Mouse (Mus musculus) CH12.LX (cell line): ENCODE measurements around the gene Afdn. TPM values are rescaled to one million over a fixed set of nuclear protein-coding genes. Genes with fewer than 3 reads are reported as not detected.

Experiments used
- DNase-seq: peaks from one replicate; pipeline ENCODE4 v3.0.0-alpha.2; 2013; ENCODE audit errors: extremely low read depth
- H3K27ac ChIP-seq: 2 replicates; pipeline ENCODE4 v1.5.1; 2012; ENCODE audit warnings: low read depth, mild to moderate bottlenecking, control low read depth, moderate library complexity; ENCODE audit not compliant: insufficient read depth
- H3K27me3 ChIP-seq: replicated peaks from 2 replicates; pipeline ENCODE3; 2012; ENCODE audit warnings: inconsistent platforms
- H3K36me3 ChIP-seq, 2 experiments: replicated peaks in 1 of 2; 2 replicates each; pipeline versions ENCODE3 to v1.6.1; 2012; ENCODE audit warnings: inconsistent platforms in 1 of 2, low read length in 1 of 2, mild to moderate bottlenecking in 1 of 2, mixed read lengths in 1 of 2, moderate library complexity in 1 of 2; ENCODE audit not compliant: control insufficient read depth in 1 of 2, insufficient read depth in 1 of 2
- H3K4me1 ChIP-seq, 2 experiments: 2 replicates each; pipeline ENCODE4 v1.6.1; 2012; ENCODE audit warnings: inconsistent platforms in 1 of 2, moderate library complexity in 1 of 2; ENCODE audit not compliant: insufficient read depth in 2 of 2, control insufficient read depth in 1 of 2
- H3K4me2 ChIP-seq: 2 replicates; pipeline ENCODE4 v1.6.1; 2012; ENCODE audit warnings: low read depth, mild to moderate bottlenecking, control low read depth; ENCODE audit not compliant: poor library complexity, insufficient read depth, severe bottlenecking
- H3K4me3 ChIP-seq, 3 experiments: fragments of 150-350 bp in 1 of 3; sonication (generic) in 1 of 3; replicated peaks in 1 of 3; 2 replicates each; pipeline versions ENCODE3 to v1.5.1; 2011 to 2012; ENCODE audit warnings: low read depth in 2 of 3, low read length in 2 of 3, mild to moderate bottlenecking in 2 of 3, moderate library complexity in 2 of 3, control low read depth in 1 of 3, improper control_type of control experiment in 1 of 3, inconsistent platforms in 1 of 3, mixed read lengths in 1 of 3; ENCODE audit not compliant: poor library complexity in 1 of 3
- H3K79me2 ChIP-seq: replicated peaks from 2 replicates; pipeline ENCODE4 v1.6.1; 2012; ENCODE audit warnings: mild to moderate bottlenecking, moderate library complexity; ENCODE audit not compliant: control insufficient read depth, poor library complexity, insufficient read depth, severe bottlenecking; ENCODE audit errors: extremely low read depth
- H3K9ac ChIP-seq: 2 replicates; pipeline ENCODE4 v1.6.1; 2012; ENCODE audit warnings: low read depth, mild to moderate bottlenecking, control low read depth, moderate library complexity; ENCODE audit not compliant: insufficient read depth
- H3K9me3 ChIP-seq: replicated peaks from 2 replicates; pipeline ENCODE3; 2012; ENCODE audit warnings: low read length, inconsistent platforms, mixed read lengths
- BHLHE40 ChIP-seq: IDR thresholded peaks from 2 replicates; pipeline ENCODE4 v1.6.1; 2011; ENCODE audit warnings: mild to moderate bottlenecking, low read depth, low read length, improper control_type of control experiment
- CTCF ChIP-seq, 2 experiments: IDR thresholded peaks in 1 of 2; conservative IDR thresholded peaks in 1 of 2; 2 replicates each; pipeline ENCODE4 v1.5.1; 2011 to 2012; ENCODE audit warnings: low read depth in 2 of 2, low read length in 2 of 2, improper control_type of control experiment in 1 of 2, inconsistent platforms in 1 of 2, mild to moderate bottlenecking in 1 of 2, moderate library complexity in 1 of 2
- E2F4 ChIP-seq: IDR thresholded peaks from 2 replicates; pipeline ENCODE4 v1.6.1; 2011; ENCODE audit warnings: low read depth, low read length, improper control_type of control experiment; ENCODE audit not compliant: insufficient replicate concordance
- EP300 ChIP-seq: IDR thresholded peaks from 2 replicates; pipeline ENCODE4 v1.6.1; 2011; ENCODE audit warnings: low read length, improper control_type of control experiment
- ETS1 ChIP-seq: conservative IDR thresholded peaks from 2 replicates; pipeline ENCODE4 v1.6.1; 2012; ENCODE audit warnings: low read depth, mild to moderate bottlenecking, inconsistent platforms, low read length, improper control_type of control experiment, moderate library complexity
- IRF4 ChIP-seq: IDR thresholded peaks from 2 replicates; pipeline ENCODE4 v1.6.1; 2014; ENCODE audit warnings: low read depth, mild to moderate bottlenecking, inconsistent platforms, low read length, improper control_type of control experiment
- KAT2A ChIP-seq: IDR thresholded peaks from 2 replicates; pipeline ENCODE4 v1.6.1; 2012; ENCODE audit warnings: low read length, improper control_type of control experiment, inconsistent platforms; ENCODE audit not compliant: insufficient replicate concordance
- MAFK ChIP-seq: IDR thresholded peaks from 2 replicates; pipeline ENCODE4 v1.6.1; 2011; ENCODE audit warnings: low read length, improper control_type of control experiment; ENCODE audit not compliant: insufficient replicate concordance
- MAX ChIP-seq: IDR thresholded peaks from 2 replicates; pipeline ENCODE4 v1.6.1; 2011; ENCODE audit warnings: low read length, improper control_type of control experiment
- MAZ ChIP-seq: IDR thresholded peaks from 2 replicates; pipeline ENCODE4 v1.6.1; 2012; ENCODE audit warnings: low read depth, mild to moderate bottlenecking, inconsistent platforms, low read length, improper control_type of control experiment, moderate library complexity
- MEF2A ChIP-seq: IDR thresholded peaks from 2 replicates; pipeline ENCODE4 v1.6.1; 2014; ENCODE audit warnings: low read depth, mild to moderate bottlenecking, inconsistent platforms, low read length, improper control_type of control experiment, borderline replicate concordance
- MXI1 ChIP-seq: IDR thresholded peaks from 2 replicates; pipeline ENCODE4 v1.6.1; 2011; ENCODE audit warnings: mild to moderate bottlenecking, low read depth, low read length, improper control_type of control experiment
- NRF1 ChIP-seq: IDR thresholded peaks from 2 replicates; pipeline ENCODE4 v1.6.1; 2014; ENCODE audit warnings: low read depth, mild to moderate bottlenecking, inconsistent platforms, low read length, improper control_type of control experiment, moderate library complexity
- POLR2A ChIP-seq: IDR thresholded peaks from 2 replicates; pipeline ENCODE4 v1.6.1; 2011; ENCODE audit warnings: low read depth, mild to moderate bottlenecking, improper control_type of control experiment, low read length
- POLR2AphosphoS2 ChIP-seq: IDR thresholded peaks from 2 replicates; pipeline ENCODE4 v1.6.1; 2011; ENCODE audit warnings: low read depth, low read length, improper control_type of control experiment
- RAD21 ChIP-seq: IDR thresholded peaks from 2 replicates; pipeline ENCODE4 v1.6.1; 2011; ENCODE audit warnings: low read depth, mild to moderate bottlenecking, low read length, improper control_type of control experiment, moderate library complexity
- RCOR1 ChIP-seq: conservative IDR thresholded peaks from 2 replicates; pipeline ENCODE4 v1.6.1; 2012; ENCODE audit warnings: low read depth, mild to moderate bottlenecking, inconsistent platforms, low read length, improper control_type of control experiment
- SIN3A ChIP-seq: IDR thresholded peaks from 2 replicates; pipeline ENCODE4 v1.6.1; 2012; ENCODE audit warnings: low read length, improper control_type of control experiment, inconsistent platforms
- SMC3 ChIP-seq: IDR thresholded peaks from 2 replicates; pipeline ENCODE4 v1.6.1; 2011; ENCODE audit warnings: low read depth, low read length, improper control_type of control experiment
- TBP ChIP-seq: conservative IDR thresholded peaks from 2 replicates; pipeline ENCODE4 v1.6.1; 2011; ENCODE audit warnings: low read depth, low read length, improper control_type of control experiment
- UBTF ChIP-seq: IDR thresholded peaks from 2 replicates; pipeline ENCODE4 v1.6.1; 2012; ENCODE audit warnings: low read depth, mild to moderate bottlenecking, inconsistent platforms, low read length, improper control_type of control experiment, moderate library complexity
- USF1 ChIP-seq: IDR thresholded peaks from 2 replicates; pipeline ENCODE4 v1.6.1; 2014; ENCODE audit warnings: low read depth, mild to moderate bottlenecking, inconsistent platforms, low read length, improper control_type of control experiment
- ZC3H11A ChIP-seq: IDR thresholded peaks from 2 replicates; pipeline ENCODE4 v1.6.1; 2012; ENCODE audit warnings: low read depth, mild to moderate bottlenecking, inconsistent platforms, low read length, improper control_type of control experiment
- ZNF384 ChIP-seq: IDR thresholded peaks from 2 replicates; pipeline ENCODE4 v1.6.1; 2012; ENCODE audit warnings: low read depth, low read length, improper control_type of control experiment, inconsistent platforms
- dilution Hi-C: fragments of 300-500 bp; cut with MboI; formaldehyde crosslinking; loops from 2 replicates; pipeline ENCODE4 v1.14.3; 2020; ENCODE audit warnings: low sequenced_read_pairs; ENCODE audit not compliant: extremely low pct_unique_long_range_greater_than_20kb, extremely low pct_ligation_motif_present
- in situ Hi-C: fragments of 300-500 bp; cut with MboI; formaldehyde crosslinking; loops from 3 replicates; pipeline ENCODE4 v1.14.3; 2019; ENCODE audit warnings: low sequenced_read_pairs, low pct_ligation_motif_present, low pct_unique_long_range_greater_than_20kb, mixed read lengths
- polyA plus RNA-seq: library from polyadenylated mRNA; unstranded; fragments of >175 nt; gene quantifications from 2 replicates; pipeline ENCODE4 v1.2.1, GENCODE M21; 2012; ENCODE audit warnings: low read depth; ENCODE audit not compliant: insufficient read length
- total RNA-seq, 2 experiments: library from RNA; depleted of rRNA; stranded (reverse); fragments of 300-350 nt in 1 of 2; fragments of >200 nt in 1 of 2; gene quantifications; 2 replicates each; pipeline ENCODE4 v1.2.3; 2012 to 2014

Gene Afdn
- total and polyA plus RNA-seq, 3 experiments: 11.5 to 18.3 (median 18.0) TPM

DNA sequence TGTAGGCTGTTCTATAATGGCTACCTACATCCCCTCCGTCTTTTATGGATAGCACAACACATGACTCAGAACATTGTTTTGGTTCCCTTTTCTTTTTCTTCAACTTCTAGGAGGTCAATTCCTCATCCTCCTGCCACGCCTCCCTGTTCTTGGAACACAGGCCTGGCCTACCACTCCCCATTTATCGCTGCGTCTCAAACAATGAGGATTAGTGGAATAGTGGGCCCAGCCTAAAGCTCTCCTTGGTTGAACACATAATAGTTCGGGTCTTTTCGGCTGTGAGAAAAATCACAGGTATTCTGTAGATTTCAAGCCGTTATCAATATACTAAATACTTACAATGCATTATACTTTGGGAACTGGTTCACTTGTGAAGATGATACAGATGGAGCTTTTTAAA lies 1.8 kb upstream of the Afdn start:
- dilution Hi-C loops: no loop called here
- peaks cover 24% of the 10 kb centered on the region for H3K27me3 ChIP-seq
- H3K4me2 ChIP-seq: no peak overlapping the region
- no peak for TF ChIP-seq MAFK
- TF ChIP-seq SMC3: no peak
- TF ChIP-seq ZNF384: no peak
- TF ChIP-seq KAT2A: no peak
- no peak for TF ChIP-seq NRF1
- TF ChIP-seq POLR2A: no peak
- no peak for TF ChIP-seq BHLHE40
- TF ChIP-seq POLR2AphosphoS2: no peak
- TF ChIP-seq MAZ: no peak
- no peak for TF ChIP-seq SIN3A
- no peak for TF ChIP-seq E2F4
- no peak for TF ChIP-seq UBTF
- no peak for TF ChIP-seq ETS1
- no peak for TF ChIP-seq MAX
- no peak for TF ChIP-seq USF1
- no peak for TF ChIP-seq MXI1
- no peak for TF ChIP-seq EP300
- TF ChIP-seq RCOR1: no peak
- TF ChIP-seq, all 38 proteins: peak for 0
- no peak for DNase-seq
- in situ Hi-C loops: no loop called here
- Histone ChIP-seq H3K36me3 (no peaks in the 10 kb centered on the region), H3K9me3 (peaks cover 6% of the 10 kb centered on the region), H3K4me3 (no peak overlapping the region), H3K79me2 (0 out of 2 replicates have a peak, but pooled peaks cover 2% of the 10 kb centered on the region), H3K4me1 (peaks cover 6 to 11% of the 10 kb centered on the region in 2 experiments; a peak in 3 of 4 replicates), H3K27ac (no peak overlapping the region), H3K9ac (no peak overlapping the region)

GRCm38 (mm10) chr17:13759156-13759852 lies 1.0 kb upstream of the Afdn start:
- DNase-seq: no peak
- H3K27me3 ChIP-seq: peaks cover 23% of the 10 kb centered on the region
- no peaks in the 10 kb centered on the region for H3K36me3 ChIP-seq
- H3K4me1 ChIP-seq: peaks cover 6 to 11% of the 10 kb centered on the region in 2 experiments; a peak in 3 of 4 replicates
- peak overlapping the region; percentile 34; the same call in 1 of the 2 replicates for H3K9ac ChIP-seq
- H3K27ac ChIP-seq: no peak overlapping the region
- H3K4me3 ChIP-seq: no peak overlapping the region
- TF ChIP-seq MEF2A: no peak
- TF ChIP-seq IRF4: no peak
- no peak for TF ChIP-seq MAFK
- TF ChIP-seq CTCF (conservative IDR thresholded peaks at IDR 0.05 in 1 of 2, IDR thresholded peaks at IDR 0.05 in 1 of 2; ENCODE audit: low read depth in 2 of 2, low read length in 2 of 2): no peak
- no peak for TF ChIP-seq KAT2A
- no peak for TF ChIP-seq POLR2AphosphoS2
- no peak for TF ChIP-seq TBP
- TF ChIP-seq POLR2A: no peak
- TF ChIP-seq SMC3: no peak
- no peak for TF ChIP-seq USF1
- no peak for TF ChIP-seq ZNF384
- no peak for TF ChIP-seq RAD21
- no peak for TF ChIP-seq ETS1
- no peak for TF ChIP-seq E2F4
- no peak for TF ChIP-seq EP300
- no peak for TF ChIP-seq ZC3H11A
- TF ChIP-seq NRF1: no peak
- TF ChIP-seq BHLHE40: no peak
- in situ Hi-C loops (no loop called here), dilution Hi-C loops (no loop called here)
- H3K79me2 ChIP-seq: 0 out of 2 replicates have a peak, but pooled peaks cover 2% of the 10 kb centered on the region
- peaks cover 6% of the 10 kb centered on the region for H3K9me3 ChIP-seq
- H3K4me2 ChIP-seq: peak overlapping the region; percentile 68; the same call in 1 of the 2 replicates
